Mouse (Mus musculus) skeletal muscle tissue, adult 2 months (tissue): ENCODE results near the gene Dock6.
A peak's percentile ranks its signal among the peaks of the same experiment; 100 is the strongest.

Experiments
- DNase-seq: peaks from one replicate; pipeline ENCODE4 v3.0.0-alpha.2; 2012; ENCODE audit warnings: low read depth, low spot score

Dock6 gene

GRCm38 (mm10) chr9:21846755-21847341, 5.6 kb downstream of the Dock6 start:
- peak; percentile 70 for DNase-seq

- DNase-seq, result no peak
These were observed 6.9 kb downstream of the Dock6 start for GRCm38 (mm10) chr9:21845381-21846080.

- no peak for DNase-seq
These were observed 9.3 kb downstream of the Dock6 start for GRCm38 (mm10) chr9:21843086-21843485.

GRCm38 (mm10) chr9:21842391-21842790, 10.0 kb downstream of the Dock6 start:
- DNase-seq, result peak; percentile 63

GRCm38 (mm10) chr9:21841340-21841739, 11.1 kb downstream of the Dock6 start:
- no peak for DNase-seq

- DNase-seq, result no peak
These were observed 12.2 kb downstream of the Dock6 start for GRCm38 (mm10) chr9:21840115-21840787.

GRCm38 (mm10) chr9:21837690-21838089, 14.7 kb downstream of the Dock6 start:
- no peak for DNase-seq

- no peak for DNase-seq
These were observed 17.1 kb downstream of the Dock6 start, which contains the start of gene Angptl8 for GRCm38 (mm10) chr9:21835258-21835912. Gene Angptl8 (plus strand): TSS chr9:21835510.

GRCm38 (mm10) chr9:21831558-21832240, 20.7 kb downstream of the Dock6 start:
- DNase-seq, result no peak

GRCm38 (mm10) chr9:21830936-21831335, 21.5 kb downstream of the Dock6 start:
- no peak for DNase-seq

GRCm38 (mm10) chr9:21830461-21830850, 22.0 kb downstream of the Dock6 start:
- DNase-seq, result no peak

- no peak for DNase-seq
These were observed 22.5 kb downstream of the Dock6 start for GRCm38 (mm10) chr9:21829834-21830460.

- no peak for DNase-seq
These were observed 28.1 kb downstream of the Dock6 start for GRCm38 (mm10) chr9:21824366-21824765.

- DNase-seq, result no peak
These were observed 28.5 kb downstream of the Dock6 start for GRCm38 (mm10) chr9:21823957-21824356.

- no peak for DNase-seq
These were observed 29.7 kb downstream of the Dock6 start for GRCm38 (mm10) chr9:21822686-21823085.

- no peak for DNase-seq
These were observed 32.3 kb downstream of the Dock6 start for GRCm38 (mm10) chr9:21820183-21820582.

GRCm38 (mm10) chr9:21819181-21819729, 33.2 kb downstream of the Dock6 start:
- no peak for DNase-seq

GRCm38 (mm10) chr9:21818561-21818960, 33.9 kb downstream of the Dock6 start:
- no peak for DNase-seq

- no peak for DNase-seq
These were observed 34.3 kb downstream of the Dock6 start for GRCm38 (mm10) chr9:21818125-21818524.

- DNase-seq, result no peak
These were observed 35.6 kb downstream of the Dock6 start for GRCm38 (mm10) chr9:21816716-21817305.

GRCm38 (mm10) chr9:21811170-21811569, 41.3 kb downstream of the Dock6 start:
- no peak for DNase-seq
